Mouse (Mus musculus) E14TG2a.4 (cell line): ENCODE measurements at regions not wholly inside any gene's neighbourhood (a gene's known extent, or its start where the extent isn't known, plus 50 kb on each side); places are given as distances from the start of the nearest gene placed in this dataset.

Experiments
- CTCF ChIP-seq: conservative IDR thresholded peaks from 2 replicates; pipeline ENCODE4 v1.5.1; 2014; ENCODE audit warnings: low read length
- NANOG ChIP-seq: IDR thresholded peaks from 2 replicates; pipeline ENCODE4 v1.6.1; 2014; ENCODE audit warnings: borderline replicate concordance, low read length, mixed read lengths
- POU5F1 ChIP-seq: IDR thresholded peaks from 2 replicates; pipeline ENCODE4 v1.6.1; 2014; ENCODE audit warnings: low read length, borderline replicate concordance

DNA sequence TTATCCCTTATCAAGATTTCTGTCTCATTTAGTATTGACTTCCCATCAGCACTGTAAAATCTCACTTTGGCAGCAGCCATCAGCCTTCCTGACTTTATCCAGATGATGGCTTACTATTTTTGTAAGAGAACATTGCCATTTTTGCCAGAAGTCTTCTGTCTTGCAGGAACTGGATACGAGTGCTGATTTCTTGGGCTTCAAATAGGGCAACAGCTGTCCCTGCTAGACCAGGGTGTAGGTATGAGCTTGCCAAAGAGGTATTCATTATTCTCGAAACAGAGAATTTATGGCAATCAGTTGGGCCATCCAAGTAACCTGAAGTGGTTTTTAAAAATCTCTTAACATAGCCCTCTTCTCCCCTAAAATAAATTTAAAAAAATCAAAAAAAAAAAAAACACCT, 254.6 kb downstream of the 9330182O14Rik start:
- no peak for TF ChIP-seq CTCF
- TF ChIP-seq NANOG = no peak
- TF ChIP-seq POU5F1 = no peak
